ENCODE assay signal across 27 mouse cellular contexts in the genomic region with DNA sequence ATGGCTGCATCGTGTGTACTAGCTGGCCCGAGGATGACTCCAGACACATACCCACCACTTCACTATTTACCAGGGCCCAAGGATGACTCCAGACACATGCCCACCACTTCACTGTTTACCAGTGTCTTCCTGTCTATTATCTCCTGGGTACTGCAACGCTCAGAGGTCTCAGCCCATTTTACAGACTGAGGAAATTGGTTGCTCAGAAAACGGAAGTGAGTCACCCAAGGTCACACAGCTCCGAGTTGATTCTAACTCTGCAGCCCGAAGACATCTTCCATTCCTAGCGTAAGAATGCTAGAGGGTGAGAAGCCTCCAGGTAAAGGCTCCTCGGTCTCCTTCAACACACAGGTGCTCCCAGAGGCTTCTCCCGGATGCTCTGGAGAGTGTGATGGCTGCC. TPM values are rescaled to one million over a fixed set of nuclear protein-coding genes. Genes with fewer than 3 reads are reported as not detected.
DNase-seq lines count a peak whose midpoint lies in the region; ATAC-seq and TF ChIP-seq lines count a peak whose summit lies in the region.
"Had no signal": no experiment of that assay in that cellular context is flagged by ENCODE, and none has a peak within 500 bp of the region (broad histone marks: within the 10 kb centered on the region; RNA-seq: fewer than 3 reads in every experiment).

No protein-coding gene starts in this region.

- TF ChIP-seq RAD21 in MEL (IDR thresholded peaks at IDR 0.05; ENCODE audit: low read depth, low read length), result no peak

- H3K79me2 ChIP-seq in MEL (ENCODE audit: control insufficient read depth, insufficient read depth, low read length, poor library complexity), result no peaks in the 10 kb centered on the region

- peaks cover 0 to 1% of the 10 kb centered on the region in 2 experiments; a peak in 1 of 4 replicates for H3K27me3 ChIP-seq in MEL (ENCODE audit: control insufficient read depth in 1 of 2, insufficient read depth in 2 of 2, low read length in 2 of 2)
- H3K27me3 ChIP-seq in liver, postnatal 0 days (ENCODE audit: insufficient read depth, low read length), result no peaks in the 10 kb centered on the region
- no peaks in the 10 kb centered on the region for H3K27me3 ChIP-seq in cerebellum, adult 2 months (ENCODE audit: control insufficient read depth, insufficient read depth, low read length)
- H3K27me3 ChIP-seq: embryonic facial prominence, embryonic 13.5 days; forebrain, embryonic 12.5 days; forebrain, embryonic 15.5 days; hindbrain, embryonic 15.5 days; Patski had no signal

- no peaks in the 10 kb centered on the region for H3K9me3 ChIP-seq in MEL (replicated peaks; ENCODE audit: insufficient read depth, low read length)
- no peaks in the 10 kb centered on the region for H3K9me3 ChIP-seq in liver, postnatal 0 days (ENCODE audit: low read length)
- H3K9me3 ChIP-seq: embryonic facial prominence, embryonic 10.5 days; embryonic facial prominence, embryonic 13.5 days; forebrain, embryonic 12.5 days; forebrain, embryonic 15.5 days; hindbrain, embryonic 12.5 days; hindbrain, embryonic 15.5 days had no signal

- ATAC-seq in liver, postnatal 0 days, result no peak
- ATAC-seq: forebrain, embryonic 15.5 days; intestine, embryonic 16.5 days; Patski had no signal

- no peaks in the 10 kb centered on the region for H3K36me3 ChIP-seq in MEL (ENCODE audit: control insufficient read depth in 1 of 2, insufficient read depth in 2 of 2, low read length in 2 of 2)
- H3K36me3 ChIP-seq in liver, postnatal 0 days (replicated peaks; ENCODE audit: insufficient read depth, low read length), result no peaks in the 10 kb centered on the region
- H3K36me3 ChIP-seq: embryonic facial prominence, embryonic 10.5 days; embryonic facial prominence, embryonic 13.5 days; forebrain, embryonic 12.5 days; forebrain, embryonic 15.5 days; hindbrain, embryonic 12.5 days; hindbrain, embryonic 15.5 days had no signal

- TF ChIP-seq CTCF in MEL (IDR thresholded peaks at IDR 0.05 in 2 of 3, conservative IDR thresholded peaks at IDR 0.05 in 1 of 3; ENCODE audit: control insufficient read depth in 1 of 3, insufficient read depth in 1 of 3, low read depth in 2 of 3, low read length in 3 of 3, poor library complexity in 1 of 3, severe bottlenecking in 1 of 3), result no peak
- TF ChIP-seq CTCF in liver, postnatal 0 days (IDR thresholded peaks at IDR 0.05; ENCODE audit: low read depth), result no peak
- TF ChIP-seq CTCF in cerebellum, adult 2 months (IDR thresholded peaks at IDR 0.05; ENCODE audit: borderline replicate concordance, insufficient read depth, low read depth, low read length), result no peak

- H3K4me3 ChIP-seq in MEL (ENCODE audit: control insufficient read depth in 1 of 2, insufficient read depth in 1 of 2, low read depth in 2 of 2, low read length in 2 of 2), result no peak overlapping the region; a peak in 1 of 4 replicates
- no peak overlapping the region for H3K4me3 ChIP-seq in liver, postnatal 0 days (ENCODE audit: low read depth, low read length)
- H3K4me3 ChIP-seq in cerebellum, adult 2 months (replicated peaks; ENCODE audit: insufficient read depth, low read depth, low read length), result no peak overlapping the region
- H3K4me3 ChIP-seq: embryonic facial prominence, embryonic 10.5 days; embryonic facial prominence, embryonic 13.5 days; erythroblast, embryonic 14.5 days; forebrain, embryonic 12.5 days; forebrain, embryonic 15.5 days; hindbrain, embryonic 12.5 days; hindbrain, embryonic 15.5 days had no signal

- WGBS in liver, postnatal 0 days (ENCODE audit: insufficient replicate concordance), result 65% methylated on average over 9 of the region's 9 CpGs
- WGBS in cerebellum, adult 2 months, result 85% methylated on average over 9 of the region's 9 CpGs

- DNase-seq in 416B (ENCODE audit: low read depth), result peak; percentile 89
- peak; percentile 75 for DNase-seq in CD4-positive, CD25-positive, alpha-beta regulatory T cell, adult 2 months (ENCODE audit: low read depth, low spot score)
- peak; percentile 65 for DNase-seq in MEL (ENCODE audit: low read depth, low spot score)
- peak; percentile 74 for DNase-seq in induced T-regulatory cell, adult 2 months (ENCODE audit: low read depth)
- no peak for DNase-seq in liver, postnatal 0 days
- DNase-seq in cerebellum, adult 2 months, result no peak
- DNase-seq in layer of hippocampus, adult 8-10 months (ENCODE audit: low spot score in 2 of 2), result no peak
- DNase-seq in cerebellum, postnatal 36 days, result no peak
- DNase-seq: adrenal gland, adult 8-10 months; adrenal gland, postnatal 25 days; cerebellum, adult 11-12 months; cerebellum, adult 9-10 months; cerebellum, postnatal 14 days; embryo, embryonic 11 days; gastrocnemius, postnatal 25 days; heart, adult 18-20 months; kidney, adult 18-20 months had no signal

- TF ChIP-seq EP300 in MEL (IDR thresholded peaks at IDR 0.05; ENCODE audit: low read depth in 1 of 2, low read length in 2 of 2), result no peak
- TF ChIP-seq EP300 in liver, postnatal 0 days (IDR thresholded peaks at IDR 0.05; ENCODE audit: low read depth), result no peak

- H3K27ac ChIP-seq in MEL (ENCODE audit: control insufficient read depth, low read depth, low read length), result no peak overlapping the region
- no peak overlapping the region for H3K27ac ChIP-seq in liver, postnatal 0 days (ENCODE audit: low read depth)
- no peak overlapping the region for H3K27ac ChIP-seq in cerebellum, adult 2 months (ENCODE audit: insufficient read depth, low read length)
- H3K27ac ChIP-seq: embryonic facial prominence, embryonic 10.5 days; embryonic facial prominence, embryonic 13.5 days; forebrain, embryonic 12.5 days; forebrain, embryonic 15.5 days; hindbrain, embryonic 12.5 days; hindbrain, embryonic 15.5 days had no signal

- peaks cover 0 to 12% of the 10 kb centered on the region in 2 experiments; a peak in 2 of 4 replicates for H3K4me1 ChIP-seq in MEL (ENCODE audit: control insufficient read depth in 1 of 2, insufficient read depth in 2 of 2, low read length in 2 of 2)
- H3K4me1 ChIP-seq in liver, postnatal 0 days (ENCODE audit: insufficient read depth), result no peaks in the 10 kb centered on the region
- H3K4me1 ChIP-seq in cerebellum, adult 2 months (ENCODE audit: control insufficient read depth, insufficient read depth, low read length), result no peaks in the 10 kb centered on the region
- H3K4me1 ChIP-seq: embryonic facial prominence, embryonic 13.5 days; forebrain, embryonic 12.5 days; forebrain, embryonic 15.5 days; hindbrain, embryonic 12.5 days; hindbrain, embryonic 15.5 days had no signal

- H3K9ac ChIP-seq in MEL (ENCODE audit: control insufficient read depth, low read depth, low read length, poor library complexity, severe bottlenecking), result no peak overlapping the region
- no peak overlapping the region for H3K9ac ChIP-seq in liver, postnatal 0 days (replicated peaks)
- H3K9ac ChIP-seq: embryonic facial prominence, embryonic 13.5 days; forebrain, embryonic 12.5 days; forebrain, embryonic 15.5 days; hindbrain, embryonic 12.5 days; hindbrain, embryonic 15.5 days had no signal

- no peak overlapping the region for H3K4me2 ChIP-seq in liver, postnatal 0 days (ENCODE audit: low read depth, low read length)
- H3K4me2 ChIP-seq: embryonic facial prominence, embryonic 13.5 days; forebrain, embryonic 12.5 days; forebrain, embryonic 15.5 days; heart, embryonic 11.5 days; hindbrain, embryonic 12.5 days; hindbrain, embryonic 15.5 days had no signal

- TF ChIP-seq POLR2A in MEL (IDR thresholded peaks at IDR 0.05; ENCODE audit: control insufficient read depth in 1 of 2, insufficient read depth in 1 of 2, low read depth in 1 of 2, low read length in 2 of 2, poor library complexity in 1 of 2), result no peak
- no peak for TF ChIP-seq POLR2A in cerebellum, adult 2 months (IDR thresholded peaks at IDR 0.05; ENCODE audit: borderline replicate concordance, insufficient read depth, low read length)

TF ChIP-seq in MEL, 35 proteins besides CTCF, POLR2A, EP300 and RAD21:
- TF ChIP-seq NELFE (IDR thresholded peaks at IDR 0.05; ENCODE audit: low read depth, low read length) (no peak), MAX (IDR thresholded peaks at IDR 0.05; ENCODE audit: low read length) (no peak), SIN3A (IDR thresholded peaks at IDR 0.05; ENCODE audit: low read length) (0 out of 2 replicates have a peak, but pooled peaks have one; percentile 17), USF2 (IDR thresholded peaks at IDR 0.05; ENCODE audit: borderline replicate concordance in 1 of 2, insufficient read depth in 1 of 2, low read depth in 1 of 2, low read length in 2 of 2) (no peak), JUND (IDR thresholded peaks at IDR 0.05; ENCODE audit: low read depth, low read length) (no peak)

RNA-seq across cellular contexts. Expression of a gene that starts 11.3 kb away (rescaled TPM):
- 0.12 and 0.29 TPM in 2 replicates for total RNA-seq in MEL (2012; rRNA removed)
- polyA plus RNA-seq in MEL (2012; ENCODE audit: insufficient read depth in 1 of 2, insufficient read length in 2 of 2, low read depth in 1 of 2, low replicate concordance in 2 of 2, missing spikeins in 1 of 2), result 1 to 10 TPM in 1 of 2 experiments, not detected in 1; 2.3 TPM
- polyA plus RNA-seq in liver, postnatal 0 days (2015; fragmentation: Nextera tagmentation; extraction: Ambion mirVana), result 1.4 and 1.5 TPM in 2 replicates
- 3.4 and 3.6 TPM in 2 replicates for polyA plus RNA-seq in cerebellum, adult 2 months (2012; rRNA removed)
- total RNA-seq in layer of hippocampus, adult 8-10 months (2022), result 1 to 10 TPM; 2.9 to 3.6 (median 3.2) TPM

Comparison
In these comparisons a context has a peak if more than half of its experiments do, and no peak if none do; other contexts are left out.
1. DNase-seq: peak in 416B (single experiment), CD4-positive, CD25-positive, alpha-beta regulatory T cell, adult 2 months (single experiment), MEL (single experiment) and induced T-regulatory cell, adult 2 months (single experiment); none in liver, postnatal 0 days (single experiment), cerebellum, adult 2 months (0 of 2), layer of hippocampus, adult 8-10 months (0 of 2) and cerebellum, postnatal 36 days (0 of 2).